Comparison of ENCODE assay signal across 9 mouse cellular contexts in the genomic region with DNA sequence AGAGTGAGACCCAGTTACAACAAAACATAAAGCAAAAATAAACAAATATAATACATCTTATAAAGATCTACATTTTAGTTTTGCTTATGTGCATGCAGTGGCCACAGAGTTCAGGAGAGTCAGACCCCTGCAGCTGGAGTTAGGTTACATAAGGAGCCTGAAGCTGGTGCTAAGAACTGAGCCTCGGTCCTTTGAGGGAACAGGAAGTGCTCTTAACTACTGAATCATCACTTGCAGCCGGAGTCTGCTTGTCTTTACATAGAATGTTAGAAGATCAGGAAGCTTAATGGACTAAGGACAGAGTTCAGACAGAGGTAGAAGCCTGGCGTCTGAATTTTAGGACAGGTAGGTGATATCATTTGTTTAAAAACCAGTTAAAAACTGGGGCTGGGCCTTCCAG. TPM values are rescaled to one million over a fixed set of nuclear protein-coding genes. Genes with fewer than 3 reads are reported as not detected.
DNase-seq lines count a peak whose midpoint lies in the region; ATAC-seq lines count a peak whose summit lies in the region.
"Had no signal": no experiment of that assay in that cellular context is flagged by ENCODE, and none has a peak within 500 bp of the region (broad histone marks: within the 10 kb centered on the region; RNA-seq: fewer than 3 reads in every experiment).

No protein-coding gene starts in this region.

- peaks cover 33% of the 10 kb centered on the region for H3K36me3 ChIP-seq in heart, embryonic 14.5 days (ENCODE audit: control insufficient read depth, insufficient read depth, low read length)
- H3K36me3 ChIP-seq in embryonic facial prominence, embryonic 14.5 days (ENCODE audit: control insufficient read depth, insufficient read depth, low read length), result peaks cover 34% of the 10 kb centered on the region
- H3K36me3 ChIP-seq in limb, embryonic 15.5 days, result peaks cover 33% of the 10 kb centered on the region

- no peaks in the 10 kb centered on the region for H3K27me3 ChIP-seq in heart, embryonic 14.5 days (ENCODE audit: control insufficient read depth, insufficient read depth, low read length)
- H3K27me3 ChIP-seq in embryonic facial prominence, embryonic 14.5 days (replicated peaks; ENCODE audit: control insufficient read depth, insufficient read depth, low read length), result no peaks in the 10 kb centered on the region
- H3K27me3 ChIP-seq in limb, embryonic 15.5 days, result no peaks in the 10 kb centered on the region

- peak overlapping the region; percentile 89 for H3K9ac ChIP-seq in heart, embryonic 14.5 days (ENCODE audit: low read length)
- H3K9ac ChIP-seq in embryonic facial prominence, embryonic 14.5 days (ENCODE audit: low read depth, low read length), result peak overlapping the region; percentile 70
- no peak overlapping the region for H3K9ac ChIP-seq in limb, embryonic 15.5 days

- peak overlapping the region; percentile 73 to 97 for H3K27ac ChIP-seq in heart, embryonic 14.5 days (replicated peaks in 1 of 2; ENCODE audit: control insufficient read depth in 1 of 2, insufficient read depth in 1 of 2, low read depth in 2 of 2, low read length in 2 of 2)
- peak overlapping the region; percentile 97 for H3K27ac ChIP-seq in embryonic facial prominence, embryonic 14.5 days (replicated peaks; ENCODE audit: low read depth, low read length)
- H3K27ac ChIP-seq in limb, embryonic 15.5 days, result peak overlapping the region; percentile 98

- 41% methylated on average over 3 of the region's 3 CpGs for WGBS in heart, embryonic 14.5 days
- WGBS in embryonic facial prominence, embryonic 14.5 days, result 22% methylated on average over 3 of the region's 3 CpGs
- WGBS in limb, embryonic 15.5 days, result 25% methylated on average over 3 of the region's 3 CpGs

- no peaks in the 10 kb centered on the region for H3K9me3 ChIP-seq in heart, embryonic 14.5 days (ENCODE audit: control insufficient read depth, low read length)
- no peaks in the 10 kb centered on the region for H3K9me3 ChIP-seq in embryonic facial prominence, embryonic 14.5 days (ENCODE audit: control insufficient read depth, low read length)
- no peaks in the 10 kb centered on the region for H3K9me3 ChIP-seq in limb, embryonic 15.5 days

- intact Hi-C loops in left cerebral cortex, postnatal 10 days (cut with DNase I), result no loop called here

- peak overlapping the region; percentile 90 for H3K4me2 ChIP-seq in heart, embryonic 14.5 days (ENCODE audit: low read length)
- peak overlapping the region; percentile 58 for H3K4me2 ChIP-seq in embryonic facial prominence, embryonic 14.5 days (ENCODE audit: low read depth, low read length)
- peak overlapping the region; percentile 80 for H3K4me2 ChIP-seq in limb, embryonic 15.5 days

- DNase-seq in heart, adult 11 months, result no peak
- DNase-seq in 3T3-L1 (ENCODE audit: low read depth, low spot score), result peak; percentile 40
- no peak for DNase-seq in embryonic facial prominence, embryonic 14.5 days (ENCODE audit: low spot score)
- no peak for DNase-seq in left cerebral cortex, postnatal 10 days (ENCODE audit: extremely low spot score in 1 of 2, low spot score in 2 of 2)
- DNase-seq in cerebellum, adult 9-11 months, result no peak

- H3K4me3 ChIP-seq in heart, embryonic 14.5 days (ENCODE audit: control insufficient read depth in 1 of 2, insufficient read depth in 1 of 2, low read depth in 1 of 2, low read length in 2 of 2), result peak overlapping the region; percentile 59 to 67
- peak overlapping the region; percentile 58 for H3K4me3 ChIP-seq in embryonic facial prominence, embryonic 14.5 days (ENCODE audit: low read depth, low read length)
- peak overlapping the region; percentile 52 for H3K4me3 ChIP-seq in limb, embryonic 15.5 days

- peaks cover 20 to 30% of the 10 kb centered on the region in 2 experiments for H3K4me1 ChIP-seq in heart, embryonic 14.5 days (ENCODE audit: control insufficient read depth in 2 of 2, insufficient read depth in 2 of 2, low read length in 2 of 2)
- peaks cover 28% of the 10 kb centered on the region for H3K4me1 ChIP-seq in embryonic facial prominence, embryonic 14.5 days (ENCODE audit: control insufficient read depth, insufficient read depth, low read length)
- peaks cover 42% of the 10 kb centered on the region for H3K4me1 ChIP-seq in limb, embryonic 15.5 days

- no peak for ATAC-seq in heart, embryonic 14.5 days (ENCODE audit: insufficient number of reproducible peaks, insufficient read depth, low FRiP score, low read depth)
- no peak for ATAC-seq in embryonic facial prominence, embryonic 14.5 days (ENCODE audit: low read depth)
- no peak for ATAC-seq in limb, embryonic 15.5 days (ENCODE audit: insufficient number of reproducible peaks, low FRiP score, low TSS enrichment, low read depth)
- no peak for ATAC-seq in frontal cortex, adult (ENCODE audit: low TSS enrichment)

RNA-seq across cellular contexts. Expression of gene Plin3, which starts 3.8 kb away (rescaled TPM):
- 66.4 and 70.9 TPM in 2 replicates for polyA plus RNA-seq in heart, embryonic 14.5 days (2014; fragmentation: Nextera tagmentation; extraction: Ambion mirVana)
- 76.9 and 88.4 TPM in 2 replicates for polyA plus RNA-seq in embryonic facial prominence, embryonic 14.5 days (2014; fragmentation: Nextera tagmentation; extraction: Ambion mirVana)
- polyA plus RNA-seq in limb, embryonic 15.5 days (2015; fragmentation: Nextera tagmentation; extraction: Ambion mirVana), result 94.2 and 114 TPM in 2 replicates
- total RNA-seq in left cerebral cortex, postnatal 10 days (2021), result 1 to 10 TPM; 3.8 to 5.4 TPM

RNA-seq across cellular contexts. Expression of gene Arrdc5, which starts 11.2 kb away (rescaled TPM):
- polyA plus RNA-seq in heart, embryonic 14.5 days (2014; fragmentation: Nextera tagmentation; extraction: Ambion mirVana), result not detected in 2 replicates
- not detected in 2 replicates for polyA plus RNA-seq in embryonic facial prominence, embryonic 14.5 days (2014; fragmentation: Nextera tagmentation; extraction: Ambion mirVana)
- not detected in 2 replicates for polyA plus RNA-seq in limb, embryonic 15.5 days (2015; fragmentation: Nextera tagmentation; extraction: Ambion mirVana)
- not detected for total RNA-seq in left cerebral cortex, postnatal 10 days (2021)
- total RNA-seq: common myeloid progenitor, adult 5-6 weeks had no signal

RNA-seq across cellular contexts. Expression of gene Ticam1, which starts 12.3 kb away (rescaled TPM):
- 9.2 and 9.3 TPM in 2 replicates for polyA plus RNA-seq in heart, embryonic 14.5 days (2014; fragmentation: Nextera tagmentation; extraction: Ambion mirVana)
- 6.9 and 8.1 TPM in 2 replicates for polyA plus RNA-seq in embryonic facial prominence, embryonic 14.5 days (2014; fragmentation: Nextera tagmentation; extraction: Ambion mirVana)
- 7.1 and 8.6 TPM in 2 replicates for polyA plus RNA-seq in limb, embryonic 15.5 days (2015; fragmentation: Nextera tagmentation; extraction: Ambion mirVana)
- total RNA-seq in left cerebral cortex, postnatal 10 days (2021), result 1 to 10 TPM; 4.0 to 4.2 TPM

RNA-seq across cellular contexts. Expression of gene Uhrf1, which starts 14.3 kb away (rescaled TPM):
- polyA plus RNA-seq in heart, embryonic 14.5 days (2014; fragmentation: Nextera tagmentation; extraction: Ambion mirVana), result 42.8 and 44.6 TPM in 2 replicates
- polyA plus RNA-seq in embryonic facial prominence, embryonic 14.5 days (2014; fragmentation: Nextera tagmentation; extraction: Ambion mirVana), result 74.8 and 90.9 TPM in 2 replicates
- polyA plus RNA-seq in limb, embryonic 15.5 days (2015; fragmentation: Nextera tagmentation; extraction: Ambion mirVana), result 107 and 108 TPM in 2 replicates
- total RNA-seq in left cerebral cortex, postnatal 10 days (2021), result 1 to 10 TPM; 4.2 to 5.6 TPM

RNA-seq across cellular contexts. Expression of gene Fem1a, which starts 32.3 kb away (rescaled TPM):
- polyA plus RNA-seq in heart, embryonic 14.5 days (2014; fragmentation: Nextera tagmentation; extraction: Ambion mirVana), result 23.6 and 25.9 TPM in 2 replicates
- polyA plus RNA-seq in embryonic facial prominence, embryonic 14.5 days (2014; fragmentation: Nextera tagmentation; extraction: Ambion mirVana), result 19.6 and 20.5 TPM in 2 replicates
- polyA plus RNA-seq in limb, embryonic 15.5 days (2015; fragmentation: Nextera tagmentation; extraction: Ambion mirVana), result 14.9 and 19.7 TPM in 2 replicates
- 10 to 100 TPM; 45.4 TPM for total RNA-seq in left cerebral cortex, postnatal 10 days (2021)
